Mouse (Mus musculus): Measurements from ENCODE around the gene Psmb5. TPM values are rescaled to one million over a fixed set of nuclear protein-coding genes. Genes with fewer than 3 reads are reported as not detected.
A peak's percentile ranks its signal among the peaks of the same experiment; 100 is the strongest.

Gene Psmb5
- polyA plus RNA-seq, 2 experiments: 111 to 205 TPM

- no peak overlapping the region for H3K27ac ChIP-seq
- TF ChIP-seq CTCF (IDR thresholded peaks at IDR 0.05; ENCODE audit: low read depth) (no peak), EP300 (IDR thresholded peaks at IDR 0.05; ENCODE audit: low read depth) (no peak)
- H3K27me3 ChIP-seq (ENCODE audit: control insufficient read depth, insufficient read depth, low read length): no peaks in the 10 kb centered on the region
- H3K4me2 ChIP-seq (ENCODE audit: low read depth): no peak overlapping the region
- H3K9me3 ChIP-seq (ENCODE audit: control insufficient read depth, low read length): no peaks in the 10 kb centered on the region
- no peak overlapping the region for H3K9ac ChIP-seq (replicated peaks)
- no peak overlapping the region for H3K4me3 ChIP-seq (ENCODE audit: insufficient read depth in 1 of 2, low read depth in 2 of 2, low read length in 2 of 2)
- H3K4me1 ChIP-seq (replicated peaks; ENCODE audit: control insufficient read depth in 2 of 2, insufficient read depth in 2 of 2, low read length in 1 of 2): peaks cover 14 to 19% of the 10 kb centered on the region in 2 experiments
- DNase-seq (ENCODE audit: low read depth in 3 of 3, low spot score in 3 of 3) (no peak), ATAC-seq (ENCODE audit: insufficient read depth) (0 out of 2 replicates have a peak, but pooled peaks have one; percentile 2)
- peaks cover 59% of the 10 kb centered on the region for H3K36me3 ChIP-seq (replicated peaks; ENCODE audit: control insufficient read depth, insufficient read depth, low read depth)
- WGBS (ENCODE audit: insufficient replicate concordance): 68% methylated on average over 4 of the region's 4 CpGs
These were observed 33.7 kb upstream of the Psmb5 start for GRCm38 (mm10) chr14:54651556-54651955.

GRCm38 (mm10) chr14:54650621-54651454 is 33.0 kb upstream of the Psmb5 start:
- H3K36me3 ChIP-seq (replicated peaks; ENCODE audit: control insufficient read depth, insufficient read depth, low read depth): peaks cover 60% of the 10 kb centered on the region
- H3K4me3 ChIP-seq (ENCODE audit: insufficient read depth in 1 of 2, low read depth in 2 of 2, low read length in 2 of 2): no peak overlapping the region
- H3K27ac ChIP-seq: no peak overlapping the region

GRCm38 (mm10) chr14:54647900-54648299 is 30.1 kb upstream of the Psmb5 start:
- Histone ChIP-seq H3K27ac (no peak overlapping the region), H3K27me3 (ENCODE audit: control insufficient read depth, insufficient read depth, low read length) (no peaks in the 10 kb centered on the region), H3K9me3 (ENCODE audit: control insufficient read depth, low read length) (no peaks in the 10 kb centered on the region), H3K4me2 (ENCODE audit: low read depth) (no peak overlapping the region), H3K36me3 (replicated peaks; ENCODE audit: control insufficient read depth, insufficient read depth, low read depth) (peaks cover 82% of the 10 kb centered on the region), H3K9ac (replicated peaks) (no peak overlapping the region), H3K4me1 (replicated peaks; ENCODE audit: control insufficient read depth in 2 of 2, insufficient read depth in 2 of 2, low read length in 1 of 2) (peaks cover 8 to 11% of the 10 kb centered on the region in 2 experiments), H3K4me3 (ENCODE audit: insufficient read depth in 1 of 2, low read depth in 2 of 2, low read length in 2 of 2) (no peak overlapping the region)
- ATAC-seq (ENCODE audit: insufficient read depth) (no peak), DNase-seq (ENCODE audit: low read depth in 3 of 3, low spot score in 3 of 3) (no peak)
- WGBS (ENCODE audit: insufficient replicate concordance): 30% methylated on average over 4 of the region's 4 CpGs
- no peak for TF ChIP-seq CTCF (IDR thresholded peaks at IDR 0.05; ENCODE audit: low read depth)
- TF ChIP-seq EP300 (IDR thresholded peaks at IDR 0.05; ENCODE audit: low read depth): no peak

More at GRCm38 (mm10) chr14:54650621-54651454, 33.0 kb upstream of the Psmb5 start:
- DNase-seq (ENCODE audit: low read depth in 3 of 3, low spot score in 3 of 3) (peak; percentile 85 to 89 (median 86)), ATAC-seq (ENCODE audit: insufficient read depth) (peak; percentile 58)
- Histone ChIP-seq H3K9ac (replicated peaks) (no peak overlapping the region), H3K4me1 (replicated peaks; ENCODE audit: control insufficient read depth in 2 of 2, insufficient read depth in 2 of 2, low read length in 1 of 2) (peaks cover 14 to 19% of the 10 kb centered on the region in 2 experiments), H3K4me2 (ENCODE audit: low read depth) (no peak overlapping the region), H3K27me3 (ENCODE audit: control insufficient read depth, insufficient read depth, low read length) (no peaks in the 10 kb centered on the region), H3K9me3 (ENCODE audit: control insufficient read depth, low read length) (no peaks in the 10 kb centered on the region)
- 50% methylated on average over 23 of the region's 23 CpGs for WGBS (ENCODE audit: insufficient replicate concordance)
- TF ChIP-seq EP300 (IDR thresholded peaks at IDR 0.05; ENCODE audit: low read depth) (no peak), CTCF (IDR thresholded peaks at IDR 0.05; ENCODE audit: low read depth) (peak; percentile 96)

GRCm38 (mm10) chr14:54646898-54647636 is 29.2 kb upstream of the Psmb5 start:
- Histone ChIP-seq H3K4me1 (replicated peaks; ENCODE audit: control insufficient read depth in 2 of 2, insufficient read depth in 2 of 2, low read length in 1 of 2) (0 out of 4 replicates have a peak, but pooled peaks cover 0 to 3% of the 10 kb centered on the region in 2 experiments), H3K9me3 (ENCODE audit: control insufficient read depth, low read length) (no peaks in the 10 kb centered on the region), H3K27ac (no peak overlapping the region), H3K4me3 (ENCODE audit: insufficient read depth in 1 of 2, low read depth in 2 of 2, low read length in 2 of 2) (no peak overlapping the region), H3K9ac (replicated peaks) (no peak overlapping the region), H3K4me2 (ENCODE audit: low read depth) (no peak overlapping the region), H3K36me3 (replicated peaks; ENCODE audit: control insufficient read depth, insufficient read depth, low read depth) (peaks cover 90% of the 10 kb centered on the region), H3K27me3 (ENCODE audit: control insufficient read depth, insufficient read depth, low read length) (no peaks in the 10 kb centered on the region)
- ATAC-seq (ENCODE audit: insufficient read depth) (no peak), DNase-seq (ENCODE audit: low read depth in 3 of 3, low spot score in 3 of 3) (no peak)
- WGBS (ENCODE audit: insufficient replicate concordance): 87% methylated on average over 8 of the region's 8 CpGs
- TF ChIP-seq EP300 (IDR thresholded peaks at IDR 0.05; ENCODE audit: low read depth): no peak
- peak; percentile 56 for TF ChIP-seq CTCF (IDR thresholded peaks at IDR 0.05; ENCODE audit: low read depth)

GRCm38 (mm10) chr14:54646455-54646854 is 28.6 kb upstream of the Psmb5 start:
- H3K36me3 ChIP-seq (replicated peaks; ENCODE audit: control insufficient read depth, insufficient read depth, low read depth): peaks cover 88% of the 10 kb centered on the region

More at GRCm38 (mm10) chr14:54646455-54646854, 28.6 kb upstream of the Psmb5 start:
- TF ChIP-seq CTCF (IDR thresholded peaks at IDR 0.05; ENCODE audit: low read depth) (no peak), EP300 (IDR thresholded peaks at IDR 0.05; ENCODE audit: low read depth) (no peak)
- Histone ChIP-seq H3K4me1 (replicated peaks; ENCODE audit: control insufficient read depth in 2 of 2, insufficient read depth in 2 of 2, low read length in 1 of 2) (no peaks in the 10 kb centered on the region), H3K4me2 (ENCODE audit: low read depth) (no peak overlapping the region), H3K4me3 (ENCODE audit: insufficient read depth in 1 of 2, low read depth in 2 of 2, low read length in 2 of 2) (no peak overlapping the region), H3K27ac (no peak overlapping the region), H3K9ac (replicated peaks) (no peak overlapping the region), H3K9me3 (ENCODE audit: control insufficient read depth, low read length) (no peaks in the 10 kb centered on the region), H3K27me3 (ENCODE audit: control insufficient read depth, insufficient read depth, low read length) (no peaks in the 10 kb centered on the region)
- 91% methylated on average over 17 of the region's 17 CpGs for WGBS (ENCODE audit: insufficient replicate concordance)
- DNase-seq (ENCODE audit: low read depth in 3 of 3, low spot score in 3 of 3) (no peak), ATAC-seq (ENCODE audit: insufficient read depth) (no peak)
